Mouse (Mus musculus) inflammation-experienced regulatory T-cells, adult 6 months (primary cell): Measurements from ENCODE around the gene Fam53b. TPM values are rescaled to one million over a fixed set of nuclear protein-coding genes. Genes with fewer than 3 reads are reported as not detected.
A peak's percentile ranks its signal among the peaks of the same experiment; 100 is the strongest.

Experiments
- ATAC-seq: one replicate; pipeline ENCODE4 v1.8.0; 2017
- polyA plus RNA-seq, 3 experiments: library from polyadenylated mRNA; unstranded; fragments of 100-300 nt; shearing (Covaris generic); gene quantifications; one replicate each; pipeline ENCODE4 v1.2.1; 2017

The Fam53b gene
- polyA plus RNA-seq, 3 experiments from 2014 or later = 53.1 to 85.7 (median 80.7) TPM

DNA sequence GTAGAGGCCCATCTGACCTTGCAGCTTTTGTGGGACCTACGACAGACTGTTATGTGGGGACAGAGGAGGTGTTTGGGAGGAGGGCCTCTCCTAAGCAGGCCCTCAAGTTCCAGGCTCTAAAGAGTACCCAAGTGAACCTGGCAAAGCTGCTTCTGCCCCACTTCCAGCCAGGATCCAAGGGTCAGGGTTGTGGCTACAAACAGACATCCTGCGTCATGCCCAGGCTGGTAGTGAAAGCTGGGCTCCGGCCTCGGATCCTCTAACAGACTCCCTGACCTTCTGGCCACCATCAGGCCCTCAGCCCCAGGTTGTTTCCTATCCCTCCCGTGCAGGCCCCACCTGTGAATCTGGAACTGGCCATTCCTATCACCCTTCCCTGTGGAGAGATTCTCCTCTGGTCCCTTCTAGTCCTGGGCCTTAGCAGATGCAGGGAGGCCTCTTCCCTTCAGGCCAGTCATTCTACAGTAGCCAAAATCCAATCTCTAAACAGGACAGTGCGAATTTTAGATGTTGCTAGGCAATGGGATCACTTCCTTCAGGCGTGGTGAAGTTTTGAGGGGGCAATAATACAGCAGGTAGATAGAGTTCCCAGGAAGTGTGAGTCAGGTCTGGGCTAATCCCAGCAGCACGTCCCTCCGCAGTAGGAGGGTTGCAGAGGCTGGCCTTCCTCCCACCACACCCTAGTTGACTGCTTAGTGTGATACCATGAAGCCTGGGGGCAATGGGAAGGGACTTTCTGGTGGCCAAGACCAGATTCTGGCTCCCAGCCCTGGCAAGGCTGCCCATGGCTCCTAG lies 110.0 kb downstream of the Fam53b start:
- ATAC-seq = no peak

DNA sequence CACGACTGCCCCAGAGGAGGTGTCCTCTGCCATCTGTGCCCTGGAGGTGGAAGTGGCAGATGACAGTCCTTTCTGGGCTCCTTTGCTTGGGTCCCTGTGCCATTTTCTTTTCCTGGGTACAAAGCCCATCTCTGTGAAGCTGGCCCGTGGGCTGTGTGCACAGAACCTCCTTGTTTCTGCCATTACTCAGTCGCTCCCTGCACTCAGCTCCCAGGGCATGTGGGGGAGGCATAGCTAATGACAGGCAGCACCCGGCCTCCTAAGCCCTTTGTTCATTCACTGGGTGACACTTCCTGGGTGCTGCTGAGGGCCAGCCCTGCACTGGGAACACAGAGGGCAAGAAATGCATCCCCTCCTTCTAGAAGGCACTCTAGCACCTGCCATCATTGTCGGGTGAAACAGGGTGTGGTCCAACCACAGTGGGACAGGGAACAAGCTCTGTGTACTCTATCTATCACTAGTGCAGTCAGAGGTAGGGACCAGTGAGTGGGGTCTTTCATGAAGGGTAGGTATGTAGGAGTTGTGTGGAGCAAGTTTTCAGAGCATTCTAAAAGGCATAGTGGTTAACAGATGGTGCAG lies 111.1 kb downstream of the Fam53b start:
- ATAC-seq = no peak

DNA sequence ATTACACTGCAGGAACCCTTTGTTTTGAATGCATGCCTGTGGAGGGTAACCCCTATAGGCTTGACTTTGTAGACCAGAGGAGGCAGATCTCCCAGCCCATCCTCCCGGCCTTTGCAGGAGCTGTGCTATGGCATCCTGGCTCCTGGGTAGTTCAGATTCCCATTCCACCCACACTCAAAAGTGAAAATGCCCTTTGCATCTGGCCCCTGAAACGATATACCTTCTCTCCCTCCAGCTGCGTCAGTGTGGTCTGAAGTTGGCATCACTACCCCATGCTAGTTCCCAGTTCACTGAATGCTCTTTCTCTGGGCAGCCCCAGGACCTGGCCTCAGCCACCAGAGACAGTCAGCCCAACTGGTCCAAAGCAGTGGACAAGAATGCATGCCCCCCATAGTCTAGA lies 111.7 kb downstream of the Fam53b start:
- ATAC-seq = no peak

DNA sequence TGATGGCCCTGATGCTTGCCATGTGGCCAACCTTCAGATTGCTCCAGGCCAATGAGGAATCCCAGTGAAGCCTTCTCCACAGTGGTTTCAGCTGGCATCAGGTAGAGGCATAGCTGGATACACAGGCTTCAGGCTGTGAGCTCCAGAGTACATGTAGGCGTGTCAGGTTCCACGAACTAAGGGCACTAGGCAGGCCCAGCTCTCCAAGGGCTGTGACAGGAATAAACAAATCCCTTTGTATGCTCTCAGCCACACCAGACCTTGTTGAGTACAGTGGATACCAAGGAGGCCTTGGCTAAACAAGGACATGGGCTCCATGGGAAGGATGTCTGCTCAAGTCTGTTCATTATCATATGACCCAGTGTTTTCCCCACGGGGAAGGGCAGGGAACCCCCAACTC lies 112.3 kb downstream of the Fam53b start:
- ATAC-seq = no peak

DNA sequence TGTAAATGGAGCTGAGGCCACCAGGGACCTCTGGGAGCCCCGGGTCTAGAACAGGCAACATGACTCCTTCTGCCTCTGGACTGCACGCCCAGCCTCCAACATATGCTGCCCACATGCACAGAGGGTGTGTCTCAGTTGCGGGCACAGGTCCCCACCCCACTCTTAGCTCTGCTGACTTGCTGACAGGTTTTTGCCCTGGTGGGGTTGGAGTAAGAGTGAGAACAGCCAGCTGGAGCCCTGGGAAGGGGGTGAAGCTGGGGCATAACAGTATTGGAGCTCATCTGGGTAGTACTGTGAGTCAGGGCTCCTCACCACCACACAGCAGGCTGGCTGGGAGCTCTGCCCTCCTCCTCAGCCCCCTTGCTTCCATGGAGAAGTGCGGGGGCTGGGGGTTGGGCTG lies 113.6 kb downstream of the Fam53b start:
- ATAC-seq = no peak

DNA sequence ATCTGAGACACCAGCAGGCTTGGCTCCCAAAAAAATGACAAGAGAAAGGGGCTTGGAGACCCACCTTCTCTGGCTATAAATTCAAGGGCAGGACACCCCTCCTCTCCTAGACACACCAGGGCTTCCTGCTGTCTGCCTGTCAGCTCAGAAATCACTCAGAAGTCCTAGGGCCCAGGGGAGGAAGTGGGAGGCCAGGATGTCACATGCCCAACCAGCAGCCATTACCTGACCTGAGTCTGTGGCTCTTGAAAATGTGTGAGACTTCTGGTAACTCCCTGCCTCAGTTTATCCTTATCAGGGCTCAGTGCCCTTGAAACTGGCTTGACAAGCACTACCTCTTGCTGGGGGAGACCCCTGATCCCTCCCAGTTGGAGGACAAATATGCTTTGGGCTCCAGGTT lies 114.0 kb downstream of the Fam53b start:
- peak; percentile 84 for ATAC-seq

DNA sequence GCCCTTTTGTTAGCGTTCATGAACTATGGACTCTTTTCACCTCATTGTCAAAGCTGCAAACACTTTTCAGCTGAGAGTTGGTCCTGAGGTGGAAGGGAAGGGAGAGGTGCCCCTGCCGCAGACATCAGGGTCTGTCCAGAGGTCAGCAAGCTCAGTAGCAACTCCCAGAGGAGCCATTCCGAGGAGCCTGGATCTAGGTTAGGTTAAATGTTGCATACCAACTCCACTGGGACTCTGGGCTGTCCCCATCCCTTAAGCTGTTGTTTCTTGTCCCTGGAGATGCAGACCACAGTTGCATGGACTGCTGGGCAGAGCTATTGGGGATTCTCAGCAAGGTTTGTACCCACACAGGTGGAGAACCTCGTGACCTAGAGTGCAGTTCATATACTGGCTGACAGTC lies 114.5 kb downstream of the Fam53b start:
- ATAC-seq = no peak

DNA sequence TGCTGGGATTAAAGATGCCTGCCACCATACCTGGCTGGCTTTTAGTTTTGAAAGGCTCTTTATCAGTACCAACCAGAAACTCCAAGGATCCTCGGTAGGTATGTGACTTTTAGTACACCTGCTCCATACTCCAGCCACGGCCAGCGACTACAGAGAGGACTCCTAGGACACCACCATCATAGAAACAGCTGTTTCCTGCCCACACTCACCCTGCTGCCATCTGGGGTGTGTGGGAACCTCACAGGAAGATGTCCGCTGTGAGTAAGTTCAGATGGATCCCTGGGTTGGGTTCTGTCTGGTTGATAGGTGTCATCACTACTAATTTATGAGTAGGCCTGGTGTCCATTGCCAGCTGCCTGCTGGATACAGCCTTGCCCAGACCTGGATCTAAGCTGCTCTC lies 114.9 kb downstream of the Fam53b start:
- no peak for ATAC-seq

DNA sequence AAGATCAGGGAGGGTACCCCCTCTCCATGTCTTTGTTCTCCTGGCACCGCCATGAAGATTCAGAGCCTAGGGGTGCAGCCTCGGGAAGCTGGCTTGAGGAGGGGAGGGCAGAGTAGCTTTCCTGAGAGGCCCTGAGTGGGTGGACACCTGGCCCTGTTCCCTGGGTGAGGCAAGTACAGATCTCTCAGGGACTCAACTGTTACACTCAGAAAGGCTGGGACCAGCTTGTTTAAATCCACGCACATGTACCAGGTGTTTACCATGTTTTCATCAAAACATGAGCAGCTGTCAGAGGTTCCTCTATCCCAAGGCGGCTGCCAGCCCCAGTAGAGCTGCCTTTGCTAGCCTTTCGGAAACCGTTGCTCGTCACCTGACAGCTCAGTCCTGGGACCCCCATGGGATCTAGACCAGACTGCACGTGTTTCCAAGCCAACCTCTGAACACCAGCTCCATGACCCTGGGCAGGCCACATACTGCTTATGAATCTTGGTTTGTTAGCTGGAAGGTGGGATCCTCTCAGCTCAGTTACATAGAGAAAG lies 116.4 kb downstream of the Fam53b start:
- ATAC-seq = no peak

DNA sequence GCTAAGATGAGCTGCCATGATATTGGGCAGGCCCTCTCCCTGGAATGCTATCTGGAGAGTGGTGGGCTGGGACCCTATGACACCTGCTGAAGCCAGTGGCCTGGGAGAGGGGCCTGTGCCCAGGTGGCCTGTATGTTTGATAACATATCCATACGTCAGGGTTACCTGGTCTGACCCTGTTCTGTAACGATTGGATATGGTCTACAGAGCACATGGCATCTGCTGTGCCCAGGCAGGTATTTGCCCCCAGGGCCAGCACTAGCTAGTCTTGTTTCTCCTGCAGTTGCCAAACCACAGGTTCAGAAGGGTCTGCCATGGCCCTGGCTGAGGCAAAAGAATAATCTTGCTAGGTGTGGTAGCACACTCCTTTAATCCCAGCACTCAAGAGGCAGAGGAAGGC lies 120.1 kb downstream of the Fam53b start:
- ATAC-seq = no peak

DNA sequence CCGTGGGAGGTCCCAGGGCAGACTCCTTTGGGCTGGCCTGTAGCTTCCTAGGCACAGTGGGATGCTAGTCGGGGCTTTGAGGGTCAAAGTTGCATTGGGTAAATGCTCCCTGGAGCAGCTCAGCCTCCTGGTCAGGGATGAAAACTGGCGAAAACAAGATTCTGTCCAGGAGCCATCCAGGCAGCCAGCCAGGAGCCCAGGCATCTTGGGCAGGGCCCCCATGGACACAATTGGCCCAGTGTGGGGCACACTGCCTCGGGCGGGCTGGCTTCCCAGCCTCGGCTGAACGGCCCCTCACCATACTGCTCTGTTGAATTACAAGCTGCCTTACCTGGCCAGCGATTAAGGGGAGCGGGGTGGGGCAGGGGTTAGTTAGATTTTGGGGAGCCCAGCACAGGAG lies 121.0 kb downstream of the Fam53b start:
- no peak for ATAC-seq

DNA sequence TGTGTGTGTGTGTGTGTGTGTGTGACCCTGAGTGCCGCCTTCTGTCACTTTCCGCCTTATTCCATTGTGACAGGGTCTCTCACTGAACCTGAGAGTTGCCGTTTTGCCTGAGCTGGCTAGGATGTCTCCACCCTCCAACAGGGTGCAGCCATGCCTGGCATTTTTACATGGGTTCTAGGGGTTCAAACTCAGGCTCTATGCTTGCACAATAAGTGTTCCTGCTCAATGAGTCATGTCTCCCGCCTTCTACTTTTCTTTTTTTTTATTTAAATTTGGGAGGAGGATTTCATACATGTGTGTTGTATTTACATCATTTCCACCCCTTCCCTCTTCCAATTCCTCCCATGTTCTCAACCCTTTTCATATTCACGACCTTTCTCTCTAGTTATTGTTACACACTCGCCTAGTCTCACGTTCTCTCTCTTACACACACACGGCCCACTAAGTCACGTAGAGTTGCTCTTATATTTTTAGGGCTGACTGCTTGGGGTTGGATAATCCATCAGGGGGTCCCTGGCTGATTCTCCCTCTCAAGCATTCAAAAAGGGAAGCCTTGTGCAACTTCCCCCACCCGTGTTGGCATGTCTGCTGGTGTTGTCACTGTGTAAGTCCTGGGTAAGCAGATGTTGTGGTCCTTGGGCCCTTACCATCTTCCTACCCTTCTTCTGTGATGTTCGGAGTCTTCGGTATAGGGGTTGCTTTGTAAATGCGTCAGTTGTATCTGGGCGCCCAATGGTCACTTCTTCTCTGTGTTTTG lies 122.8 kb downstream of the Fam53b start:
- ATAC-seq = no peak

DNA sequence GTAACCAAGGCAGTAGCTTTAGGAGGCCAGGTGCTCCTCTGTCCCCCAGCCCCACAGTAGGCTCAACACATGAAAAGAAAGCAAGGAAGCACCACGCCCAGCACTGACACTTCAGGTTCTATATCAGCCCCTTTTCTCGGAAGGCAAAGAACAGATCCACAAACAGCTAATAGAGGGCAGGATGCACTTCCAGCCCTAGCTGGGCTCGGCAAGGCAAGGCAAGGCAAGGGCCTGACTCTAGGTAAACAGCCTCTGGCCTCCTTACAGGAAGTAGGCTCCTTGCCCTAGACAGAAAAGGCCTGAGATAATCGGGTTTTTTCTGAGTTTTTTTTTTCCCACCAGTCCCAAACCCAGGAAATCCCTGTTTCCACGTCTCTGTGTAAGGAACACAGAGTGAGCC lies 124.0 kb downstream of the Fam53b start:
- ATAC-seq = no peak

DNA sequence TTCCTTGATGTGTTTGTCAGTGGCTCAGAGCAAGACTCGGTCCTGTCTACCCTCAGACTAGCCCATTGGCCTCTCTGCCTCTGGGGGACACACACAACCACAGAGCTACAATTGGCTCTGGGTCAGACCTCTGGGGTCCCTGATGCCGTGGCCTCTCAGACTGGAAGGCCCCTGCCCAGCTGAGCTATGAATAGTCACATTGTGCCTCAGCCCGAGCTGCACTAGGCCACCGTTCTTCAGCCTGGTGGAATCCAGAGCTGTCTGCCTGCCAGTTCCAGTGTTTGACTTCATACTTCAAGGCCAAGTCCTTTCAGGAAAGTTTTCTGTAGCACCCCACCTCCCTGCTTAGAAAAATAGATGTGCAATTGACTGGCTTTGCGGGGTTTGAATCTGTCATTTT lies 125.0 kb downstream of the Fam53b start:
- no peak for ATAC-seq

DNA sequence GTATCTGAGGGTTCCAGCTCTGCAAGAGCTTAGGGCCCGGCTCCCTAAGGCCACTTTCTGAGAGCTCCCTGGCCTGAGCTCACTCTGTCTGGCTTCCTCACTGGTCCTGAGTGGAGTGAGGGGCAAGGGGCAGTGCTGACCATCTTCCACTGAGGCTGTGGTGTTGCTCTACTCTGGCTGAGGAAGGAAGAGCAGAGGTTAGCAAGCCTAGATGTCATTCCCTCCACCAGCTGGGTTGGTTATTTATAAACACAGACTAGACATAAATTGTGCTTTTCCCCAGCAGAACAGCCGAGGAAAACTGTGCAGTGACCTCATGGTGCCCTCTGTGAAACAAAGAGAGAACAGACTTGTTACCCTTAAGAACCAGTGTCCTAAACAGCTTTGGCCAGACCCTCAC lies 125.8 kb downstream of the Fam53b start:
- ATAC-seq = no peak

DNA sequence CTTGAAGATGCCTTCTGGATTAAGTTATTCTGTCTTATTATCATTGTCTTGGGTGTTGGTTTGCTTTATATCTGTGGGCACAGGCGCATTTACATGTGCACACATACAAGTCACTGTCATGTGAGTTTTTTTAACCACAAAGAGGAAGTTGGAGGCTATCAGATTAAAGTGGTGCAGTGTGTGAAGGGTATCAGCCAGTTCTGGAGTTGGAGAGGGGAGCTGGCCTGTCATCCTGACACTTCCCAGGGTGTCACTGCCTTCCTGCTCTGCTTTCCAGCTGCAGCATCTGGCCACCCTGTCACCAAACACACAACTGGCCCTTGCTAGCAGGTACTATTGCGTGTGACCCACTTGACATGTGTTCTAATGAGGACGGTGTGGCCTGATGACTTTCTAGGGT lies 127.2 kb downstream of the Fam53b start:
- peak; percentile 81 for ATAC-seq

DNA sequence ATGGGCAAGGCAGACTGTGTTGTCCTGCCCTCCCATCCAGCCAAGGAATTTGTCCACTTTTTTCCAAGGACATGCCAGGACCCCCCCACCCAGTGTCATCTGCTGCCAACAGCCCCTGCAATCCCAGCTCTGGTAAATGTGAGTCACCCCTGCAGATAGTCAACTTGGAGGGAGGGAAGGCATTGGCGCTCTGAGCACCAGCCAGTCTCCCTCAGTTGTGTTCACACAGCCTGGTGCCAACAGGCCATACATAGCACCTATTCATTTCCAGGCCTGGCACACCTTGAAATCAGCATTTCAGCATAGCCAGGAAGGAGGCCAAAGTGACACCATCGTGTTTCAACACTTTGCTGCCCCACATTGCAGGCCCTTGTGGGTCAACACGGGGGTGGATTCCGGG lies 129.8 kb downstream of the Fam53b start:
- no peak for ATAC-seq

DNA sequence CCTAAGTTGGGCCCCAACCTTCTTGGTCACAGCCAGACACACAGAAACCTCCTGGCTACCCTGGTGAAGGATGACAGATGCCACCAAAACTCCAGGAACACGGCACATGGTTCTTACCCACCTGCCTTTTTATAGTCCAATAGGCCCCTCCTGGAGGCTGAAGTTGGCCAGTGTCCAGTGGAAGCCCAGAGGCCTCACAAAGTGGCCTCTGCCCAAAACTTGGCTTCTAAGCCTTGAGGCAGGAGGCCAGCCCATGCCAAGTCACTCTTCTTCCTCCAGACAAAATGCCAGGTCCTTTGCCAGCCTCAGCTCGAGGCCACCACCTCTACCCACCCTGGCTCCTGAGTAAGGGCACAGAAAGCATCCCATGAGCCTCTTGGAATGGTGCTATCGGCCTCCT lies 130.8 kb downstream of the Fam53b start:
- no peak for ATAC-seq

DNA sequence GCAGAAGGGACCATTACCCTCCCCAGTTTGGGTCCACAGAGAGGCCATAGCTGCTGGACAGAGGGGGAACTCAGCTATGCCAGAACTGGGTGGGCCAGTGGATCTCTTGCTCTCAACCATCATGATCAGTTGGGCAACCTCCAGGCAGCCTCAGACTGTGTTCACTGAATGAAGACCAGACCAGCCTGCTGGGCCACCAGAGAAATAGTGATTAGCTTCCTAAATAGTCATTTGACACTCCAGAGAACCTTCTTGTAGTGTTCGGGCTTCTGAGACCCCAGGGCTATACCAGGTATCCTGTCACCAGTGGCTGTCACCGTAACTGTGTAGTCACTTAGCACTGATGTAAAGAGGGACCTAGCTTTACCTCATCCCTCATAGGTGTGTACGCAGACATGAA lies 131.3 kb downstream of the Fam53b start:
- no peak for ATAC-seq

DNA sequence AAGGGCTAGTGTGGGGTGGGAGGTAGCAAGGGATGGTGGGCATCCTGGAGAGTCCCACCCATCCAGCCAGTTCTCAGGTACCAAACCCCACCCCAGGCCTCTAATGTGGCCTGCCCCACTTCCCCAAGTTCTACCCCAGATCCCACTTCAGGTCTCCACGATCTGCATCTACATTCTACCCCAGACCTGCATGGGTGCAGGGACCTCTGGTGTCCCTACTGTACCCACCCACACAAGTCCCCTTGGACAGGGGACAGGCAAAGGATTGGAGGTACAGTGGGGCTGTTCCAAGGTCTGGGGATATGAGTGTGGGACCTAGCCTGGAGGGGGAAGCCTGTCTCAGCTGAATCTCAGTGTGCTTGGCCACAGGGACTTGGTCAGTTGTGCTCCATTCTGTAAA lies 131.9 kb downstream of the Fam53b start:
- ATAC-seq = no peak

DNA sequence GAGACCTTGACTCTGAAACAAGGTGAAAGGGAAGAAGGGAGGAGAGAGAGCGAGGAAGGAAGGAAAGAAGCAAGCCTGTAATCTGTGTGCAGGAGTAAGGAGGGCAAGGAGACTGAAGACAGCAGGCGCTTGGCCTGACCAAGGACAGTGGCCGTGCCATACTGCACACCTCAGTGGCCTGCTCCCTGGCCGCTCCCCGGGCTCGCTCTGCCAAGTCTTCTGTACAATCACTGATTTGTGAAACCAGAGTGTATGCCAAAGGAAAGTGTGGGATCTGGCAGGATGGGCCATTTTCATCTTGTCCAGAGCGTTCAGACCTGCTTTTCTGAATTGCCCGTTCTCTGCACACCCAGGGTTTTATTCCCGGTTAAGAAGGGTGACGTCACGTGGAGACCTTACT lies 132.4 kb downstream of the Fam53b start:
- no peak for ATAC-seq

DNA sequence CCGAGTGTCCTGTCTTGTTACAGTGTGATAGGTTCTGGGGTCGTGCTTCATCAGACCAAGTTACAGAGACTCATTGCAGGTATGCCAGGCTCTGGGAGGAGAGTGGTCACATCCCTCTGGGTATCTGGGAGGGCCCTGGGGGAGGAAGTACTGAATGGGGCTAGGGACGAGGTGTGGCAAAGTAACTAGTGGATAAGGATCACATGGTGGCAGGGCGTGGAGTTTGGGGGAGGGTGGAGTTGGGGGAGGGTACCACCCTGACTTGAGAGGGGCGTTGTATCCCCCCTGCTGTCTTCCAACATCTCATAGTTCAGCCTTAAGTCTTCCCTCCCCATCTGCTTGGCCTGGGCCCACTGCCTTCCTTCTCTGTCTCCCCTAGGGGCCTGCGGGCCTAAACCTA lies 134.1 kb downstream of the Fam53b start:
- ATAC-seq = no peak

DNA sequence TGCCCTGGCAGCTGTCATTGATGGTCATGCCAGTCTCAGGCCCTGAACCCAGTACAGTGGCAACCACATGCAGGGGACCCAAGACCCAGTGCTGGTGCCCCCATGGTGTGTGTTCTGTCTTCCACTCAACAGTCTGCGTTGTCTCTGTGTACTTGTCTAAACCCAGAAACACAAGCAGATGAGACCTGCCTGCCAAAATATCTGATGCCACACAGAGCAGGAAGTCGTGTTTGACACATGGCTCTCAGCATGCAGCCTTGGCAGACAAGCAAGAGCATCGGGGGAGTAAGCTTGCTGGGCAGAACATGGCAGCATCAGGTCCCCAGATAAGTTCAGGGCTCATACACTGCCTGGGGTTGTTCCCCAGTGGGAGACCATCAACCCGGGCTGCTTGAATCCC lies 134.6 kb downstream of the Fam53b start:
- ATAC-seq = no peak

DNA sequence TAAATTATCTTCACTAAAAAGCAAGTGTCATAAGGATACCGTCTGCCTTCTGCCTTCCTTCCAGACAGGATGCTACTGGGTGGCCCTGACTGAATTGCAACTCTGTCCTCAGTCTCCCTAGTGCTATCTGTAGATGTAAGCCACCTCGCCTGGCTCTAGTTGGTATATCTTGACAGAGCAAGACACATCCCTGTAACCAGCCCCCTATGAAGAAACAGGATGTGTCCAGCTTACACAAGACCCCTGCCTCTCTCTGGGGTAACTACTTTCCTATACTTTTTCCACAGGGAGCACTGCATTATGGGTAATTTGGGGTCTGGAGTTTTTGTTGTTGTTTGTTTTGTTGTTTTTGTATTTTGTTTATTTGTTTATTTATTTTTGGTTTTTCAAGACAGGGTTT lies 137.8 kb downstream of the Fam53b start:
- ATAC-seq = no peak
